Mouse (Mus musculus): ENCODE results near the gene Nucb2. TPM values are rescaled to one million over a fixed set of nuclear protein-coding genes. Genes with fewer than 3 reads are reported as not detected.
A peak's percentile ranks its signal among the peaks of the same experiment; 100 is the strongest.

Gene Nucb2
- total and polyA plus RNA-seq, 2 experiments from 2014 or later: 14.5 to 50.4 TPM

GRCm38 (mm10) chr7:116493267-116494003 lies 10.7 kb upstream of the Nucb2 start:
- WGBS: 75% methylated on average over 7 of the region's 7 CpGs
- H3K27me3 ChIP-seq (ENCODE audit: insufficient read depth, low read length): no peaks in the 10 kb centered on the region
- H3K4me2 ChIP-seq (ENCODE audit: low read depth, low read length, poor library complexity, severe bottlenecking): no peak overlapping the region
- H3K36me3 ChIP-seq (ENCODE audit: insufficient read depth, low read length): no peaks in the 10 kb centered on the region
- ATAC-seq (ENCODE audit: low FRiP score): no peak
- no peak overlapping the region for H3K9ac ChIP-seq (replicated peaks; ENCODE audit: low read length, poor library complexity, severe bottlenecking)
- no peaks in the 10 kb centered on the region for H3K9me3 ChIP-seq (ENCODE audit: low read length)
- no peak for DNase-seq (ENCODE audit: low spot score)
- H3K4me3 ChIP-seq (ENCODE audit: low read depth, low read length): no peak overlapping the region
- no peaks in the 10 kb centered on the region for H3K4me1 ChIP-seq (ENCODE audit: insufficient read depth, low read length)
- no peak for TF ChIP-seq CTCF (IDR thresholded peaks at IDR 0.05)
- H3K27ac ChIP-seq (ENCODE audit: low read depth, low read length): no peak overlapping the region

DNA sequence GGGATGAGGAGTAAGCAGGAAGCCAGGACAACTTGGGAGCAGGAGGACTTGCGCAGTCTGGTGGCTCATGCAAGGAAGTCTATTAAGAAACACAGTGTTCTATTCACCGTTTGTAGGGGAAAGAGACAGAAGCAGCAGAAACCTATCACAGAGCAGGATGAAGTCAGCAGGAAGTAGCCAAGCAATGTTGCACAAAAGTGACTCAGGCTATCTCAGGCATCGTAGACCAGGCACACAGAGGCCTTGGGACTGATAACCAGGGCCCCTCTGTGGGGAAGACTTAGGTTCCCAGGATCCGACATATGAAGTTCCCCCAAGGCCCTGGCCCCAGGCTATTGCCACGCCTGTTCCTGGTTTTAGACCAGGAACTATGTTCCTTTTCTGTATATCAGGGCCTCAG lies 9.6 kb upstream of the Nucb2 start:
- DNase-seq (ENCODE audit: low spot score) (no peak), ATAC-seq (ENCODE audit: low FRiP score) (no peak)
- no peak overlapping the region for H3K27ac ChIP-seq (ENCODE audit: low read depth, low read length)
- H3K36me3 ChIP-seq (ENCODE audit: insufficient read depth, low read length): no peaks in the 10 kb centered on the region
- no peaks in the 10 kb centered on the region for H3K4me1 ChIP-seq (ENCODE audit: insufficient read depth, low read length)
- H3K4me3 ChIP-seq (ENCODE audit: low read depth, low read length): no peak overlapping the region
- H3K27me3 ChIP-seq (ENCODE audit: insufficient read depth, low read length): no peaks in the 10 kb centered on the region
- H3K9me3 ChIP-seq (ENCODE audit: low read length): no peaks in the 10 kb centered on the region
- 84% methylated on average over 5 of the region's 5 CpGs for WGBS
- TF ChIP-seq CTCF (IDR thresholded peaks at IDR 0.05): no peak
- no peak overlapping the region for H3K9ac ChIP-seq (replicated peaks; ENCODE audit: low read length, poor library complexity, severe bottlenecking)
- H3K4me2 ChIP-seq (ENCODE audit: low read depth, low read length, poor library complexity, severe bottlenecking): no peak overlapping the region

DNA sequence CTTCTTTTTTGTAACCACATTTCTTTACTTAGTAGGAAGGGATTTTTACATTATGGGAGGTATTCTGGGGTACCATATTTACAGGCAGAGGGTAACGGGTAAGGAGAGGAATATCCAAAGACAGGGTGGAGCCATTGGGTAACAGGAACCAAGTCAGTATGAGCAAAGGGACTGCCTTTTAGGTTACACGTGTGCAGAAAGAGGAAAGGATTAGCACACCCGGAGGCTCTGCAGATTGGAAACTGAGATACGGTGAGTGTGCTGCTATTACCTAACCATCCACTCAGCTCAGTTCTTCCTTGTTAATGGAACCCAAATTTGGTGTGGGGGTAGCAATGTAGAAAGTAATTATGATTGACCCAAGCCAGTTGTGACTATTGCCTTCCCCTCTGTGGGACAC lies 7.4 kb upstream of the Nucb2 start:
- no peak overlapping the region for H3K9ac ChIP-seq (replicated peaks; ENCODE audit: low read length, poor library complexity, severe bottlenecking)
- WGBS: 94% methylated on average over 4 of the region's 4 CpGs
- H3K27ac ChIP-seq (ENCODE audit: low read depth, low read length): no peak overlapping the region
- H3K4me2 ChIP-seq (ENCODE audit: low read depth, low read length, poor library complexity, severe bottlenecking): no peak overlapping the region
- H3K27me3 ChIP-seq (ENCODE audit: insufficient read depth, low read length): no peaks in the 10 kb centered on the region
- H3K4me1 ChIP-seq (ENCODE audit: insufficient read depth, low read length): no peaks in the 10 kb centered on the region
- H3K36me3 ChIP-seq (ENCODE audit: insufficient read depth, low read length): no peaks in the 10 kb centered on the region
- no peak overlapping the region for H3K4me3 ChIP-seq (ENCODE audit: low read depth, low read length)
- DNase-seq (ENCODE audit: low spot score) (no peak), ATAC-seq (ENCODE audit: low FRiP score) (no peak)
- H3K9me3 ChIP-seq (ENCODE audit: low read length): no peaks in the 10 kb centered on the region
- no peak for TF ChIP-seq CTCF (IDR thresholded peaks at IDR 0.05)

DNA sequence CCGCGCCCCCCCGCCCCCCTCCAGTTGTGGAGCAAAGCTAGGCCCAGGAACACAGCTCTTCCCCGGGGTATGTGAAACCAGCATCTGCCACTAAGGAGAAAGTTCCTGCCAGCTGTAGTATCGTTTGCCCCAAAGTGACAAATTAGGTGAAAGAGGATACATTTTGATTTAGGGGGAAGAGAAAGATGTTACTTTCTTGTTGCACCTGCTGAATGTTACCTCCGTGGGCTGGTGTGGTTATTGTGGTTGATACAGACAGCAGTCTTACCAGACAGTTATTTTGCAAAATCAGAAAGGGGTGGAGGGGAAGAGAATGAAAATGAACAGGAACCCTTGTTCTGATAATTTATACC lies 625 bp downstream of the Nucb2 start:
- Histone ChIP-seq H3K4me2 (ENCODE audit: low read depth, low read length, poor library complexity, severe bottlenecking) (peak overlapping the region; percentile 79), H3K9me3 (ENCODE audit: low read length) (no peaks in the 10 kb centered on the region), H3K9ac (replicated peaks; ENCODE audit: low read length, poor library complexity, severe bottlenecking) (peak overlapping the region; percentile 86), H3K27me3 (ENCODE audit: insufficient read depth, low read length) (no peaks in the 10 kb centered on the region), H3K4me1 (ENCODE audit: insufficient read depth, low read length) (no peaks in the 10 kb centered on the region), H3K4me3 (ENCODE audit: low read depth, low read length) (peak overlapping the region; percentile 84), H3K36me3 (ENCODE audit: insufficient read depth, low read length) (no peaks in the 10 kb centered on the region), H3K27ac (ENCODE audit: low read depth, low read length) (peak overlapping the region; percentile 82; the same call in 1 of the 2 replicates)
- ATAC-seq (ENCODE audit: low FRiP score): no peak
- WGBS: 3% methylated on average over 6 of the region's 6 CpGs
- TF ChIP-seq CTCF (IDR thresholded peaks at IDR 0.05): no peak
- DNase-seq (ENCODE audit: low spot score): no peak

DNA sequence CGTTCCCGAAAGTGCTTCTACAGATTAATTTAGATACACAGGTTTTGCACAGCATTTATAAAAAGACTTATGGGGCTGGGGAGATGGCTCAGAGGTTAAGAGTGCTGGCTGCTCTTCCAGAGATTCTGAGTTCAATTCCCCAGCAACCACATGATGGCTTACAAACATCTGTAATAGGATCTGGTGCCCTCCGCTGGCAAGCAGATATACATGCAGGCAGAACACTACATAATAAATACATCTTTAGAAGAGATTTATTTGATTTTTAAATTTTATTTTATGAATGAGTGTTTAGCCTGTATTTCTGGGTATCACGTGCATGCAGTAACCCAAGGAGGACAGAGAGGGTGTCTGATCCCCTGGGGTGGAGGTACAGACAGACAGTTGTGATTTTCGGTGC lies 9.9 kb downstream of the Nucb2 start:
- Histone ChIP-seq H3K4me2 (ENCODE audit: low read depth, low read length, poor library complexity, severe bottlenecking) (no peak overlapping the region), H3K4me3 (ENCODE audit: low read depth, low read length) (no peak overlapping the region), H3K36me3 (ENCODE audit: insufficient read depth, low read length) (peaks cover 6% of the 10 kb centered on the region; the same call in 1 of the 2 replicates), H3K9ac (replicated peaks; ENCODE audit: low read length, poor library complexity, severe bottlenecking) (no peak overlapping the region), H3K4me1 (ENCODE audit: insufficient read depth, low read length) (no peaks in the 10 kb centered on the region), H3K27ac (ENCODE audit: low read depth, low read length) (no peak overlapping the region), H3K27me3 (ENCODE audit: insufficient read depth, low read length) (no peaks in the 10 kb centered on the region), H3K9me3 (ENCODE audit: low read length) (no peaks in the 10 kb centered on the region)
- ATAC-seq (ENCODE audit: low FRiP score) (no peak), DNase-seq (ENCODE audit: low spot score) (peak; percentile 9)
- 84% methylated on average over 5 of the region's 5 CpGs for WGBS
- peak; percentile 71 for TF ChIP-seq CTCF (IDR thresholded peaks at IDR 0.05)

GRCm38 (mm10) chr7:116514546-116514945 lies 10.4 kb downstream of the Nucb2 start:
- H3K36me3 ChIP-seq (ENCODE audit: insufficient read depth, low read length): peaks cover 6% of the 10 kb centered on the region; the same call in 1 of the 2 replicates
- no peak overlapping the region for H3K4me2 ChIP-seq (ENCODE audit: low read depth, low read length, poor library complexity, severe bottlenecking)
- no peak overlapping the region for H3K27ac ChIP-seq (ENCODE audit: low read depth, low read length)
- ATAC-seq (ENCODE audit: low FRiP score): no peak
- TF ChIP-seq CTCF (IDR thresholded peaks at IDR 0.05): no peak
- no peak for DNase-seq (ENCODE audit: low spot score)
- no peaks in the 10 kb centered on the region for H3K4me1 ChIP-seq (ENCODE audit: insufficient read depth, low read length)
- 83% methylated on average over 9 of the region's 9 CpGs for WGBS
- H3K27me3 ChIP-seq (ENCODE audit: insufficient read depth, low read length): no peaks in the 10 kb centered on the region
- H3K4me3 ChIP-seq (ENCODE audit: low read depth, low read length): no peak overlapping the region
- no peak overlapping the region for H3K9ac ChIP-seq (replicated peaks; ENCODE audit: low read length, poor library complexity, severe bottlenecking)
- no peaks in the 10 kb centered on the region for H3K9me3 ChIP-seq (ENCODE audit: low read length)

Measured in midbrain, postnatal 0 days (tissue).